Mouse (Mus musculus): Measurements from ENCODE around the gene Cyp2a5.
"Not testable (repeated sequence)": the region's sequence is repeated elsewhere in the genome, so short reads cannot be mapped to it uniquely, and the experiment has no call there.

The Cyp2a5 gene

DNA sequence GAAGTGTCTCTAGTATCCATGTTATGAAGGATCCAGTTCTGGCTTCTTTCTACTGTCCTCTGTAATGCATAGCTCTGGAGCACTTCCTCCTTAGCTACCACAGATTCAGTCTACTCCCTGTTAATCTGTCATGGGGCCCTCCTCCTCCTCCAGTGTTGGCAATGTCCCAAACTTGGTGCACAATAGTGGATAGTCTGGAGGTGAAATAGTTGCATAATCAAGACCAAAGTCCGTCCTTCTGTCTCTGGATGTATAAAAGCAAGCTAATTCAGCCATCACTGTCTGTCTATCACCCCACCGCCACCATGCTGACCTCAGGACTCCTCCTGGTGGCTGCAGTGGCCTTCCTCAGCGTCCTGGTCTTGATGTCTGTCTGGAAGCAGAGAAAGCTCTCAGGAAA, at the start of gene Cyp2a5:
Cyp2a5 (plus strand) TSS at position 247 of the 400 bp plus-strand sequence.
- DNase-seq (ENCODE audit: low read depth, low spot score): not testable (repeated sequence)

- not testable (repeated sequence) for DNase-seq (ENCODE audit: low read depth, low spot score)
These were observed 49.1 kb upstream of the Cyp2a5 start for GRCm38 (mm10) chr7:26786013-26786412.

DNA sequence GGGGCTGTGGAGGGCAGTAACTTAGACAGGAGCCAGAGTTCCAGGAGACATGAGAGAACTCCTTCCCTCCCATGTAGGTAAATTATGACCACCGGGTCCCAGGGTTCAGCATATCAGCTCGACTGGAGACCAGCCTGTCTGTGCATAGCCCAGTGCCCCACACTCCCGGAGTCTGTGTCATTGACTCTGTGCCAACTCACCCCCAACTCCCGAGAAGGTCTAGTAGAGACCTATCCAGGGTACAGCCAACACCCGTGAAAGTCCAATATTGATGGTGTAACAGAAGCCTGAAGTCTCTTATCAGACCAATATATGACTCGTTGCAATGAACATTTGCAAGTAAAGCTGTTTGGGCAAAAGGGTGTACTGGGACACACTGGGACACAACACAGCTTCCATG, 45.1 kb upstream of the Cyp2a5 start:
- DNase-seq (ENCODE audit: low read depth, low spot score): no peak

DNA sequence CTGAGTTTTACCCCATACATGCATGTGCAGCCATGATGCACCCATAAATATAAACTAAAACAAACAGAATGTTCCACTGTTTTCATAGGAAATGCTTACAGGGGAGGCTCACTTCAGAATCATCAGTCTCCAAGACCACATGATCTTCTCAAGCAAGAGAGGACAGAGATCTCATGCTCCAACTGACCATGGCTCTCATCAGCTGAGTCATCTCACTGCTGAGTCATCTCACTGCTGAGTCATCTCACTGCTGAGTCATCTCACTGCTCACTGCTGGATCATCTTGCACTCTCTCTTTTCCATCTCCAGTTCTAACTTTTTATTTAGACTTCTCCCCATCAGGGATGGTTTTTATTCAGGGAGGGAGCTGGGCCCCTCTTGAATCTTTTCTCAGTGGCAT, 35.0 kb upstream of the Cyp2a5 start:
- no peak for DNase-seq (ENCODE audit: low read depth, low spot score)

GRCm38 (mm10) chr7:26800996-26801395, 34.1 kb upstream of the Cyp2a5 start:
- DNase-seq (ENCODE audit: low read depth, low spot score): no peak

- DNase-seq (ENCODE audit: low read depth, low spot score): no peak
These were observed 26.5 kb upstream of the Cyp2a5 start, which contains the start of gene Cyp2g1 for GRCm38 (mm10) chr7:26808592-26808991. Gene Cyp2g1, plus strand, starts transcription at chr7:26808892.

- not testable (repeated sequence) for DNase-seq (ENCODE audit: low read depth, low spot score)
These were observed 3.4 kb upstream of the Cyp2a5 start for GRCm38 (mm10) chr7:26831556-26832292.

DNA sequence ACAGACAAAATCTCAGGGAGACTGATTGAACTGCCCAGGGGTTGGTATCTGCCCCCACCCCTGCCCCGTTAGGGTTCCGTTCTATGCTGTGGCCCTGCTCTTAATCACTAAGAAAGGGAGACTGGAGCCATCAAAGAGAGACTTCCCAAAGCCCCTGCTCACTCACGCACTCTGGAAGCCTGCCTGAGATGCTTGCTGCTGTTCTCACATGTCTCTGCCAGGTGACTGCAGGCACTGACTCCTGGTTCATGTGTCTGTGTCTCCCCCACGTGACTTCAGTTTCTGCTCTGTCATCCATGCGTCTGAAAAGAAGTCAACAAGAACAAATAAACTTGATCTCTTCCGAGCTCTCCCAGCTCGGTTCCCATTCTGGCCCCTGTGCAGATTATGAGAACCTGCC, 2.4 kb upstream of the Cyp2a5 start:
- DNase-seq (ENCODE audit: low read depth, low spot score): not testable (repeated sequence)

- DNase-seq (ENCODE audit: low read depth, low spot score): not testable (repeated sequence)
These were observed 8.3 kb downstream of the Cyp2a5 start for GRCm38 (mm10) chr7:26843400-26843799.

DNA sequence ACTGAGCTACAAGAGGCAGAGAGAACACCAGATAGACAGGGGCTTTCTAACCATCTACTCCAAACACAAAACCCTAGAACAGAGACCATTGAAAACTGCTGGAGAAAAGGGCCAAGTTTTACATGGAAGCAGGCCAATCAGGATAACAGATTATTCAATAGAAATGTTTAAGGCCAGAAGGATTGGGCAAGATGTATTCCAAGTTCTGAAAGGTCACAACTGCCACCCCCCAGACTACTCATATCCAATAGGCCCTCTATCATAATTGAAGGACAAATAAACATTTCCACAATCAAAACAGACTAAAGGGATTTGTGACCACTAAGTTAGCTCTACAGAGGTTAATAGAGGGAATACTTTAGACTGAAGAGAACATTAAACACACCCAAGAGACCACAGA, 15.0 kb downstream of the Cyp2a5 start:
- not testable (repeated sequence) for DNase-seq (ENCODE audit: low read depth, low spot score)

GRCm38 (mm10) chr7:26878581-26878980, 43.5 kb downstream of the Cyp2a5 start:
- DNase-seq (ENCODE audit: low read depth, low spot score): not testable (repeated sequence)

DNA sequence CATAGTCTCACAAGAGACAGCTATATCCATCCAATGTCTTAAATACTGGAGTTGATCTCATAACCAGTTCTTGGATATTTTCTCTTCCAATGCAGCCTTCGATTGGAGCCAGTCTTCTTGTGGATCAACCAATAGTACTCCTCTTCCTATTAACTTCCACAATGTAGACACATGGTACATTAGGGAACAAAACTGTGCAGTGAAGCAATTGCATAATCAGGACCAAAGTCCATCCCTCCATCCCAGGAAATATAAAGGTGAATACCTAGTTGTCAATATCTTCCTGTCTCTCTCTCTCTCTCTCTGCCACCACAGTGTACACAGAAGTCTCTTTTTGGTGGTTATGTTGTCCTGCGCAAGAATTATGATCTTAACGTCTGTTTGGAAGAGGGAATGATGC, 45.5 kb downstream of the Cyp2a5 start:
- DNase-seq (ENCODE audit: low read depth, low spot score): not testable (repeated sequence)
